Mouse (Mus musculus): ENCODE data around the gene Nkd1.

Gene Nkd1

GRCm38 (mm10) chr8:88520985-88521527, at the start of gene Nkd1:
Nkd1 (plus strand) TSS chr8:88521354.
- peak; percentile 85 to 89 for DNase-seq

GRCm38 (mm10) chr8:88481290-88481689, 39.9 kb upstream of the Nkd1 start:
- DNase-seq, result no peak

- DNase-seq, result no peak
Observed at GRCm38 (mm10) chr8:88488391-88488829, 32.7 kb upstream of the Nkd1 start.

GRCm38 (mm10) chr8:88494076-88494475, 27.1 kb upstream of the Nkd1 start:
- no peak for DNase-seq

GRCm38 (mm10) chr8:88495071-88495805, 25.9 kb upstream of the Nkd1 start:
- DNase-seq, result no peak

GRCm38 (mm10) chr8:88502143-88502542, 19.0 kb upstream of the Nkd1 start:
- DNase-seq, result no peak

GRCm38 (mm10) chr8:88506981-88507380, 14.2 kb upstream of the Nkd1 start:
- DNase-seq, result no peak

GRCm38 (mm10) chr8:88511061-88511460, 10.1 kb upstream of the Nkd1 start:
- DNase-seq, result no peak

GRCm38 (mm10) chr8:88512094-88512794, 8.9 kb upstream of the Nkd1 start:
- no peak for DNase-seq

- no peak for DNase-seq
Observed at GRCm38 (mm10) chr8:88518047-88518446, 3.1 kb upstream of the Nkd1 start.

GRCm38 (mm10) chr8:88520381-88520780, 773 bp upstream of the Nkd1 start:
- no peak for DNase-seq

- DNase-seq, result no peak
Observed at GRCm38 (mm10) chr8:88521541-88522414, 624 bp downstream of the Nkd1 start.

GRCm38 (mm10) chr8:88522433-88523030, 1.4 kb downstream of the Nkd1 start:
- no peak for DNase-seq

GRCm38 (mm10) chr8:88523621-88524020, 2.5 kb downstream of the Nkd1 start:
- no peak for DNase-seq

- DNase-seq, result no peak
Observed at GRCm38 (mm10) chr8:88524132-88524531, 3.0 kb downstream of the Nkd1 start.

GRCm38 (mm10) chr8:88524851-88525250, 3.7 kb downstream of the Nkd1 start:
- DNase-seq, result no peak

GRCm38 (mm10) chr8:88526296-88526695, 5.1 kb downstream of the Nkd1 start:
- DNase-seq, result no peak

GRCm38 (mm10) chr8:88528186-88528585, 7.0 kb downstream of the Nkd1 start:
- DNase-seq, result no peak

GRCm38 (mm10) chr8:88529798-88530197, 8.6 kb downstream of the Nkd1 start:
- DNase-seq, result no peak

- no peak for DNase-seq
Observed at GRCm38 (mm10) chr8:88537081-88537480, 15.9 kb downstream of the Nkd1 start.

- DNase-seq, result peak; percentile 32 to 64
Observed at GRCm38 (mm10) chr8:88537998-88538975, 17.1 kb downstream of the Nkd1 start.

Measured in kidney, postnatal 25 days (tissue).